Mouse (Mus musculus): Measurements from ENCODE around the gene Hpn. TPM values are rescaled to one million over a fixed set of nuclear protein-coding genes. Genes with fewer than 3 reads are reported as not detected.

The Hpn gene
- polyA plus RNA-seq, 1 experiment from 2014 or later, result 10.8 TPM

DNA sequence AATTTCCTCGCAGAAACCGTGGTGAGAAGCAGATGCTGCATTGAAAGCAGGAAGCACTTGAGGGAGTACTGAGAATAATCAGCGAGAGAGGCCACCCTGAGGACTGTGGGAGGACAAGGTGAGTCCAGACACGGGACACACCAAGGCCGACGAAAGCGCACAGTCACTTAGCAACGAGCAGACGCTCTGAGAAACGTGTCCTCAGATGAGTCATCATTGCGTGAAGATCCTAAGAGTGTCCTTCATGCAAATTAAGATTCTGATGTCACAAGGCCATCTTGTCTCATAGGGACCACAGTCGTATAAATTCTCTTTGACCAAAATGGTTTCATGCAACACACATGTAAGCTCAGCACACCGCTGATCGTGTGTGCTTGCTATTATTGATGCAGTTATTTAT, 14.3 kb downstream of the Hpn start:
- ATAC-seq (ENCODE audit: insufficient read depth) (no peak), DNase-seq (no peak)
- no peak overlapping the region for H3K4me2 ChIP-seq
- TF ChIP-seq CTCF (IDR thresholded peaks at IDR 0.05; ENCODE audit: low read depth), result no peak
- no peaks in the 10 kb centered on the region for H3K9me3 ChIP-seq (ENCODE audit: low read depth, low read length)
- H3K4me3 ChIP-seq (ENCODE audit: low read depth, low read length), result no peak overlapping the region
- H3K27ac ChIP-seq (ENCODE audit: low read depth), result no peak overlapping the region
- no peaks in the 10 kb centered on the region for H3K36me3 ChIP-seq (ENCODE audit: insufficient read depth)
- no peaks in the 10 kb centered on the region for H3K27me3 ChIP-seq (ENCODE audit: insufficient read depth, low read length)
- 73% methylated on average over 14 of the region's 14 CpGs for WGBS
- no peak overlapping the region for H3K9ac ChIP-seq
- H3K4me1 ChIP-seq (ENCODE audit: insufficient read depth), result no peaks in the 10 kb centered on the region

DNA sequence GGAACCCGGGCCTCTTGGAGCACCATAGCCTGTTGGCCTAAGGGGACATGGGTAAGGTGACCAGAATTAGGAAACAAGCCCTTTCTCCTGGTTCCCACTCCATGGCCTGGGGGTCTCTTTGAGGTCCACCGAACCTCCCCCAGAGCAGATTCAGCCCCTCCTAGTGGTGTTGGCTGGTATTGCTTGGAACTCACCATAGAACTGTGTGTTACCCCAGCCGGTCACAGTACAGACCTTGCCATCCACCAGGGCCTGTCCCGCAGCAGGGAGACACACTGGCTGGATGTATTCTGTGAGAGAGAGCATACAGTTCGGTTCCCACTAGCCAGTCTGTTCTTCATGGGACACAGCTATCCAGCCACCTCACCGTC, 15.5 kb downstream of the Hpn start:
- no peaks in the 10 kb centered on the region for H3K9me3 ChIP-seq (ENCODE audit: low read depth, low read length)
- no peak overlapping the region for H3K4me2 ChIP-seq
- H3K9ac ChIP-seq, result no peak overlapping the region
- TF ChIP-seq CTCF (IDR thresholded peaks at IDR 0.05; ENCODE audit: low read depth), result peak; percentile 38
- no peaks in the 10 kb centered on the region for H3K4me1 ChIP-seq (ENCODE audit: insufficient read depth)
- no peak overlapping the region for H3K27ac ChIP-seq (ENCODE audit: low read depth)
- H3K27me3 ChIP-seq (ENCODE audit: insufficient read depth, low read length), result no peaks in the 10 kb centered on the region
- ATAC-seq (ENCODE audit: insufficient read depth) (no peak), DNase-seq (no peak)
- H3K36me3 ChIP-seq (ENCODE audit: insufficient read depth), result no peaks in the 10 kb centered on the region
- no peak overlapping the region for H3K4me3 ChIP-seq (ENCODE audit: low read depth, low read length)
- 83% methylated on average over 6 of the region's 6 CpGs for WGBS

DNA sequence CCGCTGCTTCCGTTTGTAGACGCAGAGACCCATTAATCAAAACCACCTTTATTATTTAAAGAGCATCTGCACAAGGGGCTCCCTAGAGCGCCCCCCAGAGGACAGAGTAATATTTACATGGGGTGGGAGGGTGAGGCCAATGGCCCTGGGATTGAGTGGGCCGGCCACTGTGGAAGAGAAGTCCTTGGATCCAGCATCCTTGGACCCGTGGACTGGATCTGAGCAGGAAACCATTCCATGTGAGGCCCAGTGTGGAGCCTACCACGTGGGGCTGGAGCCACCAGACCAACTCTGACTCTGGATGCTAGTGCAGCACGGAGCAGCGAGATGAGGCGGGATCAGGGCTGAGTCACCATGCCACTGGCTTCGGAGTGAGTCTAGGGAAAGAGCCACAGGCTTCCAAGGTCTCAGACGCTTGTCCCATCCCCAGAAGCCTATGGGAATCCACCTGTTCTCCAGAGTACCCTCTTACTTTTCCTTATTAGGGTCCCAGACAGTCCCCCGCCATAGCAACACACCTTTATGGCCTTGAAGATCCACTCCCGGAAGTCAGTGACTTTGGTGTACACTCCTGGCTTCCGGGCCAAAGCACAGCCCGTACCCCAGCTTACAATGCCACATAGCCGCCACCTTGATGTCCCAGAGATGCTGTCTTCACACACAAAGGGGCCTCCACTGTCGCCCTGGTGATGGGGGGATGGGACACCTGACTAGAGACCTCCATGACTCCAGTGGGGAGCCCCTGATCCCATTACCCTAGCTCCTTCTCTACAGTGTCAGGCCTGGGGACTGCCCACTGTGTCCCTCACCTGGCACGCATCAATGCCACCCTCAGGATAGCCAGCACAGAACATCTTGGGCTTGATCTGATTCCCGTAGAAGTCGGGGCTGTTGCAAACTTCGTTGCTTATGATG, 16.1 kb downstream of the Hpn start:
- no peaks in the 10 kb centered on the region for H3K27me3 ChIP-seq (ENCODE audit: insufficient read depth, low read length)
- ATAC-seq (ENCODE audit: insufficient read depth) (no peak), DNase-seq (no peak)
- H3K4me2 ChIP-seq, result no peak overlapping the region
- H3K9me3 ChIP-seq (ENCODE audit: low read depth, low read length), result no peaks in the 10 kb centered on the region
- no peak overlapping the region for H3K27ac ChIP-seq (ENCODE audit: low read depth)
- no peaks in the 10 kb centered on the region for H3K4me1 ChIP-seq (ENCODE audit: insufficient read depth)
- H3K9ac ChIP-seq, result no peak overlapping the region
- no peak overlapping the region for H3K4me3 ChIP-seq (ENCODE audit: low read depth, low read length)
- 76% methylated on average over 22 of the region's 22 CpGs for WGBS
- TF ChIP-seq CTCF (IDR thresholded peaks at IDR 0.05; ENCODE audit: low read depth), result peak; percentile 34
- H3K36me3 ChIP-seq (ENCODE audit: insufficient read depth), result no peaks in the 10 kb centered on the region

DNA sequence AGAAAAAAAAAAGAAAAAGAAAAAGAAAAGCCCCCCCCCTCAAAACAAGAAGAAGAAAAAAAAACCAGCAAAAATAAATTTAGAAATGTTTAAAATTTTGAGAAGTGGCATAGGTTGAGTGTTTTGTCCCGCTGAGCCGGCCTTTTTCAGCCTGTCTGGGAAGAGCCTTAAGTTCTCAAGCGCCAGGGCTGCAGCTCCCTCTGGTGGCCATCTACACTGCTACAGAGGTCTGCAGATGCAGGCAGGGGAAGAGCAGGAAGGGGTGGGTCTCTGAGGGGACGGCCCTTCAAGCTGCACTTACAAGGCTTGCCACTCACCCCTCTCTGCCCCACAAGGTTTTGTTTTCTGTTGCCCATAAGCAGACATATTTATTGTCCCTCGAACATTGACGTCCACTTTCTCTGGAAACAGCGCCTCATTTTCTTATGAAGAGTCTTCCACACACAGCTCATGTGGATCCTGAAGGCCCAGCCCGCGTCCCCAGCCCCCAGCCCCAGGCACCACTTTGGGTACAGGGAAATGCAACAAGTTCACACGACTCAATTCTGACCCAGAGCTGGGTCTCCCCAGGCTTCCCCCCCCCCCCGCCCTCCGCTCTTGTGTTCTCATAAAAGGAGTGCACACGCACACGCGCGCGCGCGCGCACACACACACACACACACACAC, 17.4 kb downstream of the Hpn start:
- ATAC-seq (ENCODE audit: insufficient read depth), result peak; percentile 95
- Histone ChIP-seq H3K36me3 (ENCODE audit: insufficient read depth) (no peaks in the 10 kb centered on the region), H3K27ac (ENCODE audit: low read depth) (no peak overlapping the region), H3K9ac (no peak overlapping the region), H3K4me3 (ENCODE audit: low read depth, low read length) (peak overlapping the region; percentile 9; the same call in 1 of the 2 replicates), H3K4me2 (peak overlapping the region; percentile 40), H3K4me1 (ENCODE audit: insufficient read depth) (no peaks in the 10 kb centered on the region), H3K27me3 (ENCODE audit: insufficient read depth, low read length) (no peaks in the 10 kb centered on the region), H3K9me3 (ENCODE audit: low read depth, low read length) (no peaks in the 10 kb centered on the region)
- DNase-seq, result peak; percentile 98
- WGBS, result 41% methylated on average over 20 of the region's 20 CpGs
- TF ChIP-seq CTCF (IDR thresholded peaks at IDR 0.05; ENCODE audit: low read depth), result peak; percentile 98

DNA sequence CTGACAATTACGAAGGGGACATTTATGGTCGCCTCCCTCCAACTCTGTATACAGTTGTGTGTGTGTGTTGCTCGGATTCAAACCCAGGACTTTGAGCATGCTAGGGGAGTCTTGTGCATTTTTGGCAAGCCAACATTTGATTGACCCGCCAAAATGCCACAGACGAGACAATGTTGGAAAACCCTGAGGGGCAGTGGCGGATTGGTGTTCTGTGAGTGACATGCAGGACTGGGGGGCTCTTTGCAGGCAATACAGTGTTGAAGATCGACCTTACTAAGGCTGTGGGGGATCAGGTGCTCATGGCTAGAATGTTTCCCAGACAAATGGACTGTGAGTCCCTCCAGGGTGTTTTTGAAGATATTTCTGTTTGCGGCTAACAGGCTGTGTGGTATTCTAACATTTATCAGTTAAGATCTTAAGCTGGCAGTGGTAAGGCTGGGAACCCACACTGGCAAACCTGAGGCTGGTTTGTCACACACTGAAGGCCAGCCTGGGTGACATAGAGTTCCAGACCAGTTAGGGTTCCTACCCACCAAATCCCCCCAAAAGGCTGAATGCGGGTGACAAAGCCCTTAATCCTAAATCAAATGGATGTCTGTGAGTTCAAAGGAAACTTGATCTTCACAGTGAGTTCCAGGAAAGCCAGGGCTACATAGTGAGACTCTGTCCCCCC, 18.1 kb downstream of the Hpn start:
- H3K27ac ChIP-seq (ENCODE audit: low read depth), result no peak overlapping the region
- no peak overlapping the region for H3K9ac ChIP-seq

DNA sequence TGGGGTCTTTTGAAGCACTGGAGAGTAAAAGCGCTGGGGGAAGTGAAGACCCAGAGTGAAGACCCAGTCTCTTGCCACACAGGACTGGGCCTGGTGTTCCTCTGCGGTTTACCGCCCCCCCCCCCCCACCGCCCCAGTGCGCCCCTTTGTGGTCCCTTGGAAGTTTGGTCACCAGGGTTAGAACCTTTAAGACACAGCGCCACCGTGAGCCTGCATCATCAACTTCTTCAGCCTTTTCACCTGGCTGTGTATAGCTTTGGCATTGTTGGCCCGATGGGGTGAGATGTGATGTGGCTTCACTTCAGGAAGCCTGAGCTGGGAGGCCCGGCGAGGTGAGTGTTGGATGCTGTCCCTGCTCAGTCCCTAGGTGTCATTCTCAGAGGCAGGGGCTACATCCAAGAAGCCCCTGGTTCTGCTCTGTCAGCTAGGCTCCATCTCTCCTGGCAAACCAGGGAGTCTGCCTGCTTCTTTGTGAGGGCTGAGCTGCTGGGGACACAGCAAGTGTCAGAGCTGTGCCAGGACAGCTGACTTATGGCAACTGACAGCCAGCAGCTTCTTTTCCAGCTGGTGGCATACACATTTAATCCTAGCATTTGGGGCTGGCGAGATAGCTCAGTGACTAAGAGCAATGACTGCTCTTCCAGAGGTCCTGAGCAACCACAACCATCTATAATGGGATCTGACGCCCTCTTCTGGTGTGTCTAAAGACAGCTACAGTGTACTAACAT, 20.2 kb downstream of the Hpn start:
- H3K9me3 ChIP-seq (ENCODE audit: low read depth, low read length), result no peaks in the 10 kb centered on the region
- no peak overlapping the region for H3K27ac ChIP-seq (ENCODE audit: low read depth)
- no peak overlapping the region for H3K9ac ChIP-seq
- ATAC-seq (ENCODE audit: insufficient read depth) (no peak), DNase-seq (peak; percentile 55)
- no peaks in the 10 kb centered on the region for H3K36me3 ChIP-seq (ENCODE audit: insufficient read depth)
- H3K4me2 ChIP-seq, result no peak overlapping the region
- H3K27me3 ChIP-seq (ENCODE audit: insufficient read depth, low read length), result no peaks in the 10 kb centered on the region
- peak; percentile 14; the same call in 1 of the 2 replicates for TF ChIP-seq CTCF (IDR thresholded peaks at IDR 0.05; ENCODE audit: low read depth)
- no peaks in the 10 kb centered on the region for H3K4me1 ChIP-seq (ENCODE audit: insufficient read depth)
- H3K4me3 ChIP-seq (ENCODE audit: low read depth, low read length), result no peak overlapping the region
- WGBS, result 16% methylated on average over 12 of the region's 12 CpGs

More for the DNA sequence above, 18.1 kb downstream of the Hpn start:
- no peak overlapping the region for H3K4me2 ChIP-seq
- H3K27me3 ChIP-seq (ENCODE audit: insufficient read depth, low read length), result no peaks in the 10 kb centered on the region
- no peaks in the 10 kb centered on the region for H3K9me3 ChIP-seq (ENCODE audit: low read depth, low read length)
- ATAC-seq (ENCODE audit: insufficient read depth) (no peak), DNase-seq (no peak)
- no peak for TF ChIP-seq CTCF (IDR thresholded peaks at IDR 0.05; ENCODE audit: low read depth)
- H3K36me3 ChIP-seq (ENCODE audit: insufficient read depth), result no peaks in the 10 kb centered on the region
- H3K4me1 ChIP-seq (ENCODE audit: insufficient read depth), result no peaks in the 10 kb centered on the region
- WGBS, result 72% methylated on average over 9 of the region's 9 CpGs
- H3K4me3 ChIP-seq (ENCODE audit: low read depth, low read length), result no peak overlapping the region
